Mouse (Mus musculus) lung, adult 2 months (tissue): ENCODE measurements at regions not wholly inside any gene's neighbourhood (a gene's known extent, or its start where the extent isn't known, plus 50 kb on each side); places are given as distances from the start of the nearest gene placed in this dataset.

ENCODE experiments used
- DNase-seq: peaks from one replicate; pipeline ENCODE4 v3.0.0; 2022
- H3K4me1 ChIP-seq: fragments of 200-500 bp; 2 replicates; pipeline ENCODE4 v1.6.1; 2011; ENCODE audit warnings: low read length; ENCODE audit not compliant: control insufficient read depth, insufficient read depth
- H3K4me3 ChIP-seq: fragments of 200-500 bp; replicated peaks from 2 replicates; pipeline ENCODE3; 2011; ENCODE audit warnings: low read depth, mild to moderate bottlenecking, control low read depth, low read length; ENCODE audit errors: extremely low read depth
- CTCF ChIP-seq: fragments of 200-500 bp; IDR thresholded peaks from 2 replicates; pipeline ENCODE4 v1.5.1; 2011; ENCODE audit warnings: mild to moderate bottlenecking, low read length, control low read depth; ENCODE audit not compliant: insufficient read depth
- POLR2A ChIP-seq: fragments of 200-500 bp; IDR thresholded peaks from 2 replicates; pipeline ENCODE4 v1.6.1; 2011; ENCODE audit warnings: low read depth, mild to moderate bottlenecking, control low read depth, low read length, borderline replicate concordance; ENCODE audit errors: extremely low read depth
- WGBS: fragments of 180-500 bp; shearing (Covaris S2); methylation state at CpG from one replicate; pipeline ENCODE4 v1.1.7; 2018; 5-methylcytosine and 5-hydroxymethylcytosine counted together

GRCm38 (mm10) chr7:138121497-138121896 is 276.0 kb downstream of the Tcerg1l start:
- no peak for DNase-seq
- Histone ChIP-seq H3K4me3 (no peak overlapping the region), H3K4me1 (no peaks in the 10 kb centered on the region)
- no peak for TF ChIP-seq CTCF
- TF ChIP-seq POLR2A: no peak
- 39% methylated on average over 4 of the region's 4 CpGs for WGBS

GRCm38 (mm10) chr7:138129701-138130100 is 267.8 kb downstream of the Tcerg1l start:
- TF ChIP-seq POLR2A: no peak
- TF ChIP-seq CTCF: no peak
- 43% methylated on average over 2 of the region's 2 CpGs for WGBS
- H3K4me3 ChIP-seq: no peak overlapping the region
- no peak for DNase-seq
- no peaks in the 10 kb centered on the region for H3K4me1 ChIP-seq

GRCm38 (mm10) chr7:138133427-138133826 is 264.1 kb downstream of the Tcerg1l start:
- WGBS: 89% methylated on average over 6 of the region's 6 CpGs
- no peak for TF ChIP-seq CTCF
- TF ChIP-seq POLR2A: no peak
- no peak for DNase-seq
- H3K4me3 ChIP-seq: no peak overlapping the region
- no peaks in the 10 kb centered on the region for H3K4me1 ChIP-seq

GRCm38 (mm10) chr7:138137934-138138333 is 259.6 kb downstream of the Tcerg1l start:
- TF ChIP-seq CTCF: no peak
- TF ChIP-seq POLR2A: no peak
- DNase-seq: no peak
- Histone ChIP-seq H3K4me1 (no peaks in the 10 kb centered on the region), H3K4me3 (no peak overlapping the region)
- WGBS: 42% methylated on average over 1 of the region's 1 CpGs

GRCm38 (mm10) chr7:138139766-138140165 is 257.8 kb downstream of the Tcerg1l start:
- H3K4me3 ChIP-seq: no peak overlapping the region
- WGBS: 77% methylated on average over 5 of the region's 5 CpGs
- DNase-seq: no peak
- TF ChIP-seq POLR2A: no peak
- TF ChIP-seq CTCF: no peak
- no peaks in the 10 kb centered on the region for H3K4me1 ChIP-seq

GRCm38 (mm10) chr7:138149496-138149895 is 248.0 kb downstream of the Tcerg1l start:
- WGBS: 73% methylated on average over 2 of the region's 2 CpGs
- Histone ChIP-seq H3K4me3 (no peak overlapping the region), H3K4me1 (no peaks in the 10 kb centered on the region)
- TF ChIP-seq POLR2A (no peak), CTCF (no peak)
- no peak for DNase-seq

- Histone ChIP-seq H3K4me1 (no peaks in the 10 kb centered on the region), H3K4me3 (no peak overlapping the region)
- no peak for DNase-seq
- WGBS: 66% methylated on average over 4 of the region's 4 CpGs
- TF ChIP-seq CTCF: no peak
- TF ChIP-seq POLR2A: no peak
Measured at GRCm38 (mm10) chr7:138153455-138154167, 243.9 kb downstream of the Tcerg1l start.
